Mouse (Mus musculus): Measurements from ENCODE around the gene Rab2b.

- TF ChIP-seq POLR2A (IDR thresholded peaks at IDR 0.05; ENCODE audit: low read depth, low read length) (peak; percentile 71; the same call in 1 of the 2 replicates), CTCF (IDR thresholded peaks at IDR 0.05; ENCODE audit: extremely low read depth, insufficient read length, insufficient replicate concordance, low read depth, low read length) (peak; percentile 99)
These were observed at the start of gene Rab2b, which contains the start of gene Tox4 for GRCm38 (mm10) chr14:52278932-52279746.
